Mouse (Mus musculus): ENCODE measurements at regions not wholly inside any gene's neighbourhood (a gene's known extent, or its start where the extent isn't known, plus 50 kb on each side); places are given as distances from the start of the nearest gene placed in this dataset.
"Not testable (repeated sequence)": the region's sequence is repeated elsewhere in the genome, so short reads cannot be mapped to it uniquely, and the experiment has no call there.

- DNase-seq, result no peak
These were observed 777.9 kb downstream of the Basp1 start for GRCm38 (mm10) chr15:24635620-24636019.

GRCm38 (mm10) chr15:24596242-24596641, 817.3 kb downstream of the Basp1 start:
- no peak for DNase-seq

DNA sequence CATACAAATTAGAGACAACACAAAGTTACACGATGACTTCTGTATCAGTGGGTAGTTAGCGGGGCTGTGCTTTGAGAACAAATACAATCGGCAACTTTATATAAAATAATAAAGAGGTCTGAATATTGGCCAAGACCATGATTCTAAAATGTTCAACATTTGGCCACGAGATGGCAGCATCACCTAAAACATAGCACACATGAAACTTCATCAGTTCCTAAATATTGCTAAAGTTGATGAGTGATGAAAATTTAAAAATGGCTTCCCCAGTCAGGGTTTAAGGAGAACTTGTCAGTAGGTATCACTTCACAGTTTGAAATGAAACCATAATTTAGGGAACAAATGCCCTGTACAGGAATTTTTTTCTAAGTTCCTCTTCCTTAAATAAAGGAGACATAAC, 824.6 kb downstream of the Basp1 start:
- peak; percentile 6 for DNase-seq

DNA sequence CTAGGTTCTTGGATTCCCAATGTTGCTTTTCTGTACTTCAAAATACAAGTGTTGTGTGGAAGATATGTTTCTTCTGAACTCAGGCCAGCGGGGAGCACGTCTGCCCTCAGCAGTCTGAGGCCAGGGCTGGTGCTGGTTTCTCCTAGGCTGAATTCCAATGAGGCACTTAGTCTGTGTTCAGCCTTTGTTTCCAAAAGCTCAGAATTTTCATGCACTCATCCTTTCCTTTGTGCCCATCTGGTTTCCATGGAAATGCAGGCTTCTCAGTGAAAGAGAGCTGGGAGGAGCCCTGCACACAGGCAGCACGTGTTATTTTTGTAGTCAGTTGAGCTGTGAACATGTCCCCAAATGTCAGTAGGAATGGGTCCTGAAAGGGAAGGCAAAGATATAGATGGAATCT, 846.6 kb downstream of the Basp1 start:
- DNase-seq, result no peak

- no peak for DNase-seq
These were observed 856.8 kb downstream of the Basp1 start for GRCm38 (mm10) chr15:24556806-24557205.

GRCm38 (mm10) chr15:24550108-24550507, 863.5 kb downstream of the Basp1 start:
- no peak for DNase-seq

GRCm38 (mm10) chr15:24530065-24530464, 883.5 kb downstream of the Basp1 start:
- DNase-seq, result no peak

DNA sequence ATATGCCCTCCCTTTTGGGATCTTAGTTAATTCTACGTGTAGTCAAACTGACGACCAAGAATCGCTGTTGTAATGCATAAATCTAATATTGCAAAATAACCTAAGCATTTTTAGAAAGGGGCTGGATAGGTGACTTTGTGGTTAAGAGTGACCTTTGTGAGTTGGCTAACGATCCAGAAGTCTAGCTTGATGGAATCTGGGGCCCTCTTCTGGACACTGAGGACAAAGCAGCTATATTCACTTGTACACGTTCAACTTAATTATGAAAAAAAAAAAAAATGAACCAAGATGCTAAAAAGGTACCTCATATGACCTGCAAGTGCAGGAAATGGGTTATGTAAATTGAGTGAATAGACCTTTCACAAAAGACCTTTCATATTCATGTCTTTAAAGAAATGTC, 886.2 kb downstream of the Basp1 start:
- DNase-seq, result no peak

DNA sequence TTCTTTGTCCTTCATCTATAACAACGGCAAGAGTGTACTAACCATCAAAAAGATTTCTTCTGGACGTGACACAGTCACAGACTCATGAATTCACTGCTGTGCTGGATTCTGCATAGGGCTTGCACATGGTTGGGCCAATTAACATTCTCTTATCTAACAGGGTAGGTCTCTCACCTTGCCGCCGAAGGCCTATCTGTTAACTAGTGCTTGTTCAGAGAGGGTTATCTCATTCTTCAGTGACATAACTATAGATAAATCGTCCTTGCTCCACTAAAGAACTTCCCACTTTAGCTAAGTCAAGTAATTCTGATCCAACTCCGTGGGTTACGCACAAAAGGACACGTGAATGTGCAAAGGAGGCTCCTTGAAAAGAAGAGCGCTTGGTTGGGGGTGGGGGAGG, 899.6 kb downstream of the Basp1 start:
- no peak for DNase-seq

DNA sequence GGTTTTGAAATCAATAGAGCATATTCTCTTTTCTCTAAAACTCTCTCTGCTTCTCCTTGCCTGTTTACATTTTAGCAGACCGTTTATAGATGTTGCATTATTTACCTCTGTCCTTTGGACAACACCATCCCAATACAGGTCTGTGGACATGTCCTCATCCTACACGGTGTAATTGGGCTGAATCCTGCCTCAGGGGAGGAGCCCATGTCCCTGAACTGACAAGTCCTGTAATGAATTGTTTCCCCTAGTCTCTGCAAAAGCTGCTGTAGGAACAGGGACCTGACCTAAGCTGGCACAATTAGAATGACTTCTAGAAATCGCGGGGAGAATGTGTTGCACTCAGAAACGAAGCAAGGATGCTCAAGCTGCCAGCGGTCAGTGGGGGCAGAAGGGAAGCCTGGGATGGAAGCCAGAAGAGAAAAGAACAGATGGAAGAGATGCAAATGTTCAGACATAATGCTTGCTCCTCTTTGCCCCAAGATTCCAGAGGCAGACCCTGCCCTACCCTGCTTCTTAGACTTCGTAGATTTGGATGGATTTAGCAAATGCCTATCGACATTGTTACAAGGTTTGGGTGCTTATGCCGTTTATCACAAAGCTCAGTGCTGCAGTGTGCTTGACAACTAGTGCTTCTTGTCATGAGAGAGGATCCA, 911.5 kb downstream of the Basp1 start:
- peak; percentile 32 for DNase-seq

GRCm38 (mm10) chr15:24486235-24486634, 927.3 kb downstream of the Basp1 start:
- no peak for DNase-seq

GRCm38 (mm10) chr15:24468239-24468638, 945.3 kb downstream of the Basp1 start:
- DNase-seq, result no peak

- DNase-seq, result no peak
These were observed 955.8 kb downstream of the Basp1 start for GRCm38 (mm10) chr15:24457726-24458125.

DNA sequence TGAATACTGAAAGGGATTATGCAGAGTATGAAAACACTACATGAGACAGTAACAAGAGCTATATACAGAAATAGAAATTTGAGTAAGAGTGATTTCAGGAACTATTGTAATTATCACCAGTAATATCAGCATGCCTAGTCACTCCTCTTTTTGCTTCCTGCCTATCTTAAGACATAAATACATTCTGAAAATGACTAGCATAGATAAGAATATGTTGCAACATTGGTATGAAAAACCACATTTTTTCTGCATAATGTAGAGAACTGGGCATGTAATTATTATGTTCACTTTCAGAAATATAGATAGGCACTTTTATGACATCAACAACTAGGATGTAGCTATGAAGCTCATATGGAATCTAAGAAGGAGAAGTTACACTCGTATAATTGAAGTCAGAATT, 980.5 kb downstream of the Basp1 start:
- DNase-seq, result no peak

DNA sequence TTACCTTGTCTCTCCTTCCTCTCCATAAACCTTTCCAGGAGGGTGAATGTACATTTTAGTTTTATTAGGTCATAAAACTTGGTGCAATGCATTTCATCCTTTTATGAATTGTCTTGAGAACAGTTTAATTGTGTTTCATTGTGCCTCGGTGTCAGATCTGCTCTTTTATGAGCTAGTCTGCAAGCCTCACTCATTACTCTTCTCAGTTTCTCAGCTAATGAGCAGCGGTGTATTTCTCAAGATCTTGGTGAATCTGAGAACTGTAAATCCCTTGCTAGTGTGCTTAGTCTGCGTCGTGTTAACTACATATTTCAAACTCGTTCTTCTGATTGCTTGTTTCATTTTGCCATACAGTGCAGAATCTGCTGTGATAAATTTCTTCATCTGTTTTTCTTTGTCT, 984.4 kb downstream of the Basp1 start:
- DNase-seq, result no peak

DNA sequence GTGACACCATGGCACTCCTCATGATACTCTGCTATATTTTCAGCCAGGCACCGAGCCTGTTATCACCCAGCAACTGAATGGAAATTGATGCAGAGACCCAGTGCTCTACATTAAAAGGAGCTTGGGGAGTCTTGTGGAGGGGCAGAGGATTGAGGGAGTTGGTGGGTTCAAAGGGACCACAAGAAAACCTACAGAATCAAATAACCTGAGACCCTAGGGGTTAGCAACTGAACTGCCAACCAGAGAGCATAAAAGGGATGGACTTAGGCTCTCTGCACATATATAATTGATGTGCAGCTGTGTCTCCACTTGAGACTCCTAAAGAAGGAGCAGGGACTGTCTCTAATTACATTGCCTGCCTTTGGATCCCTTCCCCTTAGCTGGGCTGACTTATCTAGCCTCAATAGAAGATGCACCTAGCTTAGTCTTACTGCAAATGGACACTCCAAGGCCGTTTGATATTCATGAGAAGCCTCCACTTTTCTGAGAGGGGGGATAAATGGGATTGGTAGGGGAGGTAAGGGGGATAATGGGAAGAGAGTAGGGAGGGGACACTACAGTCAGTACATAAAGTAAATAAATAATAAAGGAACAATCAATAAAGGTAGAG, 991.1 kb downstream of the Basp1 start:
- DNase-seq, result no peak

- no peak for DNase-seq
These were observed 993.8 kb downstream of the Basp1 start for GRCm38 (mm10) chr15:24419736-24420135.

DNA sequence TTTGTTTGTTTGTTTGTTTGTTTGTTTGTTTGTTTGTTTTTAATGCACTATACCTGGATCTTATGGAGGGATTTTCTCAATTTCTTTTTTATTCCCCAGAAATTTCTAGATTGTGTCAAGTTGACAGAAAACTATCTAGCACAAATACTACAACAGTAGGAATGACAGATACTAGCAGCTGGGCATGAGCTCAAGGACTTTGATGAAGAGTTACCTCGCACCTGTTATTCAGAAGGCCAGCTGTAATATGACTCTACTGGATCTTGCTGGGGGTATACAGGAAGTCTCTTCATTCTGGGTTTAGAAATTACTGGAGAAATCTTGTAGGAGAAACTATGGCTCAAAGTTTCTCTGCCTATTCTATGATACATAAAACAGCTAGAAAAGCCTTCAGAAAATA, 994.4 kb downstream of the Basp1 start:
- DNase-seq, result no peak

- DNase-seq, result peak; percentile 53
These were observed 1005.9 kb downstream of the Basp1 start for GRCm38 (mm10) chr15:24407691-24408090.

DNA sequence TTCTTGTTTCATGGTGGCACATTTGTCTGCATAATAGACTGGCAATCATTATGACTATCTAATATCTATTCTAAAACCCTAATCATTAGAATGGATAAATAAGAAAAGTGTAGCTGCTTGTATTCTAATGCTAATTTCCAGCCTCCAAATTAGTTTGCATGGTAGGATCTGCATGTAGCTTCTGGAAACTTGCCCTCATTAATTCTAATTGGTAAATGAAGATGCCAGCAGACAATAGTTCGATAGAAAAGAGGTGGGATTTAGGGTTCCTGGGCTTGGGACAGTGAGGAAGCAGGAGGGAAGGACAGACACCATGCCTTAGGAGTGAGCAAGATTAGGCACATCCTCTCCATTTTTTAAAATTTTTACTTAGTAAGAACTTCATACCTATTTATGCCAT, 1008.3 kb downstream of the Basp1 start:
- no peak for DNase-seq

GRCm38 (mm10) chr15:24400088-24400487, 1013.5 kb downstream of the Basp1 start:
- DNase-seq, result no peak

GRCm38 (mm10) chr15:24358398-24358797, 1055.2 kb downstream of the Basp1 start:
- DNase-seq, result no peak

DNA sequence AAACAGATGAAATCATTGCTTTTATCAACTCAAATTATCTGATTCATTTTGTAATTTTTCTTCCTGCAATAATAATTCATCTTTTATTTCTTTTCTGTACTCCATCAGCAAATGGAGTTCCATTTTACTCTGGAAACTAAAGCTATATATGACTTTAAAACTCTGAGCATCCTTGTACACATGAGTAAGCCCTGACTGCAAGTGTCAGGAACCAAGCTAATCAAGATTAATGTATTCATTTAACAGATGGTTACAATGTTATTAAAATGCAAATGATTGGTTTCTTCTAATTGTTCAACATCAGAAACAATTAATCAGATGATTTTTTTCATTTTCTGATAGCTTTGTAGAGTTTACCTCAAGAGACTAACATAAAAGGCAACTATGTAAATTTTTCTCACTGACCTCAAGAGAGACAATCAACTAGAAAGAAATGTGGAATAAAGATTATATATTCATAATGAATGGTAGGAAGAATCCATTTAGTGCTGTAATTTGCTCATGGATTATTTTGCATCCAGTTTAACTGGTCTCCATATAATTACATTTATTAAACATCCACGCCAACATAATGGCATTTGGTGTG, 1064.5 kb downstream of the Basp1 start:
- no peak for DNase-seq

DNA sequence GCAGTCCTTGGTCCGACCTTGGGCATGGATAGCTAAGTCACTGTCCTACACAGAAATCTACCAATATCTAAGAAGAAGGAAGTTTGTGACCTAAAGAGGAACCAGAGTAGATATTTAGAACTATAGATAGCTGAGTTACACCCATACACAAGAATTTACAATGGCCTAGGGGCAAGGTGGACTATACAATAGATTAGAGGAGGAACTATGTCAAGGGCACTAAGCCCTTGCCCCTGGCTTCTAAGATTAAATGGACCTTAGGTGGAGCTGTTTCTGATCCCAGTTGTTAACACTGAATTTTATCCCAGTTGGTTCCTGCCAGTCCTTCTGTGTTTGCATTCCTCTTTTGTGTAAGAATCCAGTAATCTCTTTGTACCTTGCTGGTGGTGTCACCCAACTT, 1077.7 kb downstream of the Basp1 start:
- DNase-seq, result not testable (repeated sequence)

DNA sequence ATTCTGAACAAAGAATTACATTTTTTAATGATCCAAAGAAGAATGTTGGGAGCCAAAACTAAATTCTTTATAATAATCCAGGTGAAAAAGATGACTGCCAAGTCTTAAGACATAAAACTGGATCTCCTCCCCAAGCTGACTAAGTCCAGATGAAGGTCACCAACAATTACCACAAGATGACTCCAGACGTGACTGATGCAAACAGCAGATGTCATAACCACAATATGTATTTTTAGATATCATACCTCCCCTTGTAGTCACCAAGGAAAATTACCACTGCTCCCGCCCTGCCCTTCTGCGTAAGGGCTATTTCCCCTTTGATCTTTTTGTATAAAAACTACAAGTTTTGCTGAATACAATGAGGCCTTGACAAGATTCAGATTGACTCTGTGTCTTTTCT, 1110.4 kb downstream of the Basp1 start:
- DNase-seq, result not testable (repeated sequence)

All from cerebellum, adult 11-12 months (tissue).